Mouse (Mus musculus) retina, postnatal 1 day (tissue): ENCODE results near the gene Usp45.

ENCODE experiments used
- DNase-seq: peaks from one replicate; pipeline ENCODE4 v3.0.0-alpha.2; 2012

The Usp45 gene

GRCm38 (mm10) chr4:21793631-21794030, 26.7 kb downstream of the Usp45 start:
- DNase-seq, result peak; percentile 59

- DNase-seq, result no peak
Observed at GRCm38 (mm10) chr4:21801013-21801412, 34.1 kb downstream of the Usp45 start.

- no peak for DNase-seq
Observed at GRCm38 (mm10) chr4:21801620-21802019, 34.7 kb downstream of the Usp45 start.

GRCm38 (mm10) chr4:21807204-21807603, 40.2 kb downstream of the Usp45 start:
- DNase-seq, result peak; percentile 67

GRCm38 (mm10) chr4:21810608-21811007, 43.7 kb downstream of the Usp45 start:
- DNase-seq, result no peak

- DNase-seq, result no peak
Observed at GRCm38 (mm10) chr4:21812635-21813034, 45.7 kb downstream of the Usp45 start.

GRCm38 (mm10) chr4:21814029-21814428, 47.1 kb downstream of the Usp45 start:
- DNase-seq, result peak; percentile 83

GRCm38 (mm10) chr4:21826616-21827015, 59.7 kb downstream of the Usp45 start:
- DNase-seq, result no peak

GRCm38 (mm10) chr4:21832844-21833243, 65.9 kb downstream of the Usp45 start:
- no peak for DNase-seq

GRCm38 (mm10) chr4:21847481-21848286, 80.7 kb downstream of the Usp45 start, which contains the start of gene Pnisr:
TSS of gene Pnisr (plus strand) at chr4:21847583.
- DNase-seq, result peak; percentile 99

GRCm38 (mm10) chr4:21848287-21848630, 81.3 kb downstream of the Usp45 start:
- peak; percentile 93 for DNase-seq

GRCm38 (mm10) chr4:21857481-21857880, 90.5 kb downstream of the Usp45 start:
- no peak for DNase-seq

GRCm38 (mm10) chr4:21865226-21865625, 98.3 kb downstream of the Usp45 start:
- no peak for DNase-seq

GRCm38 (mm10) chr4:21878776-21879175, 111.8 kb downstream of the Usp45 start:
- DNase-seq, result peak; percentile 1

GRCm38 (mm10) chr4:21879565-21880220, 112.7 kb downstream of the Usp45 start, which contains the start of gene Coq3:
TSS of gene Coq3 (plus strand) at chr4:21879673.
- peak; percentile 90 for DNase-seq

GRCm38 (mm10) chr4:21882806-21883205, 115.8 kb downstream of the Usp45 start:
- DNase-seq, result no peak

- no peak for DNase-seq
Observed at GRCm38 (mm10) chr4:21885831-21886230, 118.9 kb downstream of the Usp45 start.
